Mouse (Mus musculus) embryonic fibroblast, embryonic 13.5 days (primary cell): ENCODE measurements at regions not wholly inside any gene's neighbourhood (a gene's known extent, or its start where the extent isn't known, plus 50 kb on each side); places are given as distances from the start of the nearest gene placed in this dataset.

ENCODE experiments used
- CTCF ChIP-seq: IDR thresholded peaks from 2 replicates; pipeline ENCODE4 v1.5.1; 2011; ENCODE audit warnings: mild to moderate bottlenecking, control low read depth, low read length, moderate library complexity, borderline replicate concordance; ENCODE audit not compliant: insufficient read depth
- POLR2A ChIP-seq: IDR thresholded peaks from 2 replicates; pipeline ENCODE4 v1.6.1; 2011; ENCODE audit warnings: low read depth, mild to moderate bottlenecking, control low read depth, low read length, moderate library complexity

- TF ChIP-seq CTCF (no peak), POLR2A (no peak)
Measured at GRCm38 (mm10) chr1:185968642-185969041, 148.5 kb downstream of the Lyplal1 start.
